ENCODE assay signal across 8 mouse cellular contexts in the genomic region with DNA sequence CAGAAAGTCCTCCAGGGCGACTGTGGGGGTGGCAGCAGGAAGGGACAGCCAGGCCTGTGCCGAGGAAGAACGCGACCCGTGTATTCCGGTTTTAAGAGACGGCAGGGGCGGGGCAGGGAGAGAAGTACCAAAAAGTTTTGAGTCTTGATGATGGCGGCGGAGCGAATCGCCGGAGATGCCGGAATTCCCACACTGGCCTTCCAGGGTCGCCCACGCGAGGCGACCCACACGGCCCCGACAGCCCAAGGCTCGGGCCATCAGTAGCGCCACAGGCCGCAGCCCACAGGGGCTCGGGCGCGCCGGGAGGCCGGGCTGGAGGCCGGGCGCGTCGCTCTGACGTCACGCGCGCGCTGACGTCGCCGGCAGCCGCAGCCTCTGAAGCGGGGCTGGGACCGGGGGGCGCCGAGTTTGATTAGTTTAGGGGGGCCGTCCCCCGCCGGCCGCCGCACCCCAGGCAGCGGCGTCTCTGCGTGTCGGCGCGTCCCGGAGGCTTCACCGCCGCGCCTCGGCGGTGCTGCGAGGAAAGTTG. TPM values are rescaled to one million over a fixed set of nuclear protein-coding genes. Genes with fewer than 3 reads are reported as not detected.
A peak's percentile ranks its signal among the peaks of the same experiment; 100 is the strongest.
DNase-seq lines count a peak whose midpoint lies in the region; ATAC-seq and TF ChIP-seq lines count a peak whose summit lies in the region.

A gene (plus strand): TSS at position 366 of the 529 bp plus-strand sequence.

- peaks cover 12% of the 10 kb centered on the region for H3K4me1 ChIP-seq in embryonic facial prominence, embryonic 13.5 days
- H3K4me1 ChIP-seq in heart, adult 2 months (ENCODE audit: control insufficient read depth, insufficient read depth, low read length): peaks cover 7% of the 10 kb centered on the region
- H3K4me1 ChIP-seq in kidney, adult 2 months (ENCODE audit: control insufficient read depth, insufficient read depth, low read length): peaks cover 7% of the 10 kb centered on the region; the same call in 1 of the 2 replicates
- H3K4me1 ChIP-seq in limb, embryonic 13.5 days: peaks cover 18% of the 10 kb centered on the region
- H3K4me1 ChIP-seq in midbrain, embryonic 15.5 days: peaks cover 17% of the 10 kb centered on the region

- no peak for TF ChIP-seq CTCF in heart, adult 2 months (IDR thresholded peaks at IDR 0.05)
- no peak for TF ChIP-seq CTCF in kidney, adult 2 months (conservative IDR thresholded peaks at IDR 0.05; ENCODE audit: insufficient read depth, insufficient read length, low read depth, low read length)

- peak; percentile 87 for DNase-seq in 416B (ENCODE audit: low read depth)
- peak; percentile 46 to 69 for DNase-seq in adrenal gland, postnatal 4 days (ENCODE audit: low spot score in 2 of 2)
- DNase-seq in heart, adult 2 months: peak; percentile 88 to 92
- peak; percentile 90 for DNase-seq in kidney, adult 2 months
- DNase-seq in spleen, adult 18-20 months: peak; percentile 70 to 80

- no peaks in the 10 kb centered on the region for H3K79me2 ChIP-seq in heart, adult 2 months (replicated peaks; ENCODE audit: control insufficient read depth, insufficient read depth, low read length)

- ATAC-seq in embryonic facial prominence, embryonic 13.5 days (ENCODE audit: insufficient number of reproducible peaks, insufficient read depth, low FRiP score, low TSS enrichment, low read depth): peak; percentile 94
- ATAC-seq in limb, embryonic 13.5 days (ENCODE audit: low FRiP score, low read depth): peak; percentile 97
- peak; percentile 96 for ATAC-seq in midbrain, embryonic 15.5 days (replicated peaks)

- peak within 1 kb of the TSS; percentile 86 for H3K27ac ChIP-seq in embryonic facial prominence, embryonic 13.5 days
- H3K27ac ChIP-seq in heart, adult 2 months: peak within 1 kb of the TSS; percentile 97
- H3K27ac ChIP-seq in kidney, adult 2 months (ENCODE audit: insufficient read depth, low read depth, low read length): peak within 1 kb of the TSS; percentile 90
- peak within 1 kb of the TSS; percentile 70 for H3K27ac ChIP-seq in limb, embryonic 13.5 days
- peak within 1 kb of the TSS; percentile 65 for H3K27ac ChIP-seq in midbrain, embryonic 15.5 days

- peak within 1 kb of the TSS; percentile 93 for H3K4me3 ChIP-seq in embryonic facial prominence, embryonic 13.5 days
- H3K4me3 ChIP-seq in heart, adult 2 months: peak within 1 kb of the TSS; percentile 80
- peak within 1 kb of the TSS; percentile 71 for H3K4me3 ChIP-seq in kidney, adult 2 months (ENCODE audit: insufficient read depth, low read depth, low read length)
- peak within 1 kb of the TSS; percentile 92 for H3K4me3 ChIP-seq in limb, embryonic 13.5 days
- H3K4me3 ChIP-seq in midbrain, embryonic 15.5 days: peak within 1 kb of the TSS; percentile 99

- intact Hi-C loops in heart, adult 2 months (cut with DNase I): loop anchor here (2.0 to 5.0 kb wide), 5 partner anchors 34 to 376 kb away; a partner anchor contains a TSS

- H3K36me3 ChIP-seq in embryonic facial prominence, embryonic 13.5 days: no peaks in the 10 kb centered on the region
- no peaks in the 10 kb centered on the region for H3K36me3 ChIP-seq in heart, adult 2 months (ENCODE audit: control insufficient read depth, insufficient read depth, low read length)
- H3K36me3 ChIP-seq in kidney, adult 2 months (ENCODE audit: control insufficient read depth, insufficient read depth, low read length): no peaks in the 10 kb centered on the region
- no peaks in the 10 kb centered on the region for H3K36me3 ChIP-seq in limb, embryonic 13.5 days
- H3K36me3 ChIP-seq in midbrain, embryonic 15.5 days (replicated peaks): no peaks in the 10 kb centered on the region

- H3K9me3 ChIP-seq in embryonic facial prominence, embryonic 13.5 days: no peaks in the 10 kb centered on the region
- H3K9me3 ChIP-seq in limb, embryonic 13.5 days: no peaks in the 10 kb centered on the region
- H3K9me3 ChIP-seq in midbrain, embryonic 15.5 days: no peaks in the 10 kb centered on the region

- 1% methylated on average over 63 of the region's 63 CpGs for WGBS in embryonic facial prominence, embryonic 13.5 days
- WGBS in heart, adult 2 months: under 1% methylated on average over 44 of the region's 63 CpGs
- under 1% methylated on average over 63 of the region's 63 CpGs for WGBS in kidney, adult 2 months
- WGBS in limb, embryonic 13.5 days: under 1% methylated on average over 60 of the region's 63 CpGs
- WGBS in midbrain, embryonic 15.5 days: 0% methylated on average over 63 of the region's 63 CpGs

- peak within 1 kb of the TSS; percentile 91 for H3K9ac ChIP-seq in embryonic facial prominence, embryonic 13.5 days
- H3K9ac ChIP-seq in heart, adult 2 months (ENCODE audit: low read depth, low read length): peak within 1 kb of the TSS; percentile 92
- peak within 1 kb of the TSS; percentile 91 for H3K9ac ChIP-seq in limb, embryonic 13.5 days
- H3K9ac ChIP-seq in midbrain, embryonic 15.5 days: peak within 1 kb of the TSS; percentile 56

- TF ChIP-seq POLR2A in heart, adult 2 months (IDR thresholded peaks at IDR 0.05; ENCODE audit: insufficient read depth, low read depth, low read length): no peak
- peak; percentile 25 for TF ChIP-seq POLR2A in kidney, adult 2 months (IDR thresholded peaks at IDR 0.05; ENCODE audit: low read depth, low read length)

- H3K27me3 ChIP-seq in embryonic facial prominence, embryonic 13.5 days: no peaks in the 10 kb centered on the region
- no peaks in the 10 kb centered on the region for H3K27me3 ChIP-seq in heart, adult 2 months (ENCODE audit: control insufficient read depth, insufficient read depth, low read length)
- no peaks in the 10 kb centered on the region for H3K27me3 ChIP-seq in kidney, adult 2 months (replicated peaks; ENCODE audit: control insufficient read depth, insufficient read depth, low read length)
- no peaks in the 10 kb centered on the region for H3K27me3 ChIP-seq in limb, embryonic 13.5 days
- H3K27me3 ChIP-seq in midbrain, embryonic 15.5 days (replicated peaks): no peaks in the 10 kb centered on the region

- peak within 1 kb of the TSS; percentile 91 for H3K4me2 ChIP-seq in embryonic facial prominence, embryonic 13.5 days
- peak within 1 kb of the TSS; percentile 97 for H3K4me2 ChIP-seq in limb, embryonic 13.5 days (replicated peaks)
- H3K4me2 ChIP-seq in midbrain, embryonic 15.5 days: peak within 1 kb of the TSS; percentile 99

- 0 out of 2 replicates have a peak, but pooled peaks have one; percentile 14 for TF ChIP-seq EP300 in heart, adult 2 months (IDR thresholded peaks at IDR 0.05; ENCODE audit: insufficient read depth, low read depth, low read length)

RNA-seq across cellular contexts. Expression of the gene that starts here (rescaled TPM):
- total RNA-seq in adrenal gland, postnatal 4 days (2021): 10 to 100 TPM; 95.4 TPM
- polyA plus RNA-seq in embryonic facial prominence, embryonic 13.5 days (2015; fragmentation: Nextera tagmentation; extraction: Ambion mirVana): 28.0 and 31.2 TPM in 2 replicates
- 10 to 100 TPM; 53.6 to 56.2 TPM for total RNA-seq in heart, adult 2 months (2021)
- 14.2 and 31.0 TPM in 2 replicates for polyA plus RNA-seq in heart, adult 2 months (2012; rRNA removed)
- polyA plus RNA-seq in kidney, adult 2 months (2012; rRNA removed): 8.3 and 9.1 TPM in 2 replicates
- 27.6 and 28.1 TPM in 2 replicates for polyA plus RNA-seq in limb, embryonic 13.5 days (2015; fragmentation: Nextera tagmentation; extraction: Ambion mirVana)
- 126 and 143 TPM in 2 replicates for polyA plus RNA-seq in midbrain, embryonic 15.5 days (2015; fragmentation: Nextera tagmentation; extraction: Ambion mirVana)

Comparison
In these comparisons a context has a peak if more than half of its experiments do, and no peak if none do; other contexts are left out.
1. Peak in every context shown above with its lines: DNase-seq, ATAC-seq, H3K4me3 ChIP-seq and H3K27ac ChIP-seq.